Mouse (Mus musculus): Measurements from ENCODE around the gene Apof.

Gene Apof

GRCm38 (mm10) chr10:128268371-128268770, at the start of gene Apof:
TSS of gene Apof (plus strand) at chr10:128268671.
- DNase-seq (ENCODE audit: low spot score in 2 of 2) = no peak

- no peak for DNase-seq (ENCODE audit: low spot score in 2 of 2)
Observed at GRCm38 (mm10) chr10:128221533-128222286, 46.8 kb upstream of the Apof start.

GRCm38 (mm10) chr10:128225064-128225463, 43.4 kb upstream of the Apof start:
- no peak for DNase-seq (ENCODE audit: low spot score in 2 of 2)

GRCm38 (mm10) chr10:128225538-128225937, 42.9 kb upstream of the Apof start, which contains the start of gene Mip:
TSS of gene Mip (plus strand) at chr10:128225838.
- no peak for DNase-seq (ENCODE audit: low spot score in 2 of 2)

GRCm38 (mm10) chr10:128227592-128227991, 40.9 kb upstream of the Apof start:
- DNase-seq (ENCODE audit: low spot score in 2 of 2) = no peak

GRCm38 (mm10) chr10:128228009-128228408, 40.5 kb upstream of the Apof start:
- no peak for DNase-seq (ENCODE audit: low spot score in 2 of 2)

- DNase-seq (ENCODE audit: low spot score in 2 of 2) = no peak
Observed at GRCm38 (mm10) chr10:128230582-128230981, 37.9 kb upstream of the Apof start.

- no peak for DNase-seq (ENCODE audit: low spot score in 2 of 2)
Observed at GRCm38 (mm10) chr10:128231146-128231545, 37.3 kb upstream of the Apof start.

GRCm38 (mm10) chr10:128231697-128232419, 36.6 kb upstream of the Apof start, which contains the start of gene Timeless:
TSS of gene Timeless (plus strand) at chr10:128232065.
- DNase-seq (ENCODE audit: low spot score in 2 of 2) = peak; percentile 78 to 85

GRCm38 (mm10) chr10:128232420-128232985, 36.0 kb upstream of the Apof start:
- DNase-seq (ENCODE audit: low spot score in 2 of 2) = peak; percentile 63 to 64

- DNase-seq (ENCODE audit: low spot score in 2 of 2) = no peak
Observed at GRCm38 (mm10) chr10:128236321-128236720, 32.1 kb upstream of the Apof start.

- DNase-seq (ENCODE audit: low spot score in 2 of 2) = peak; percentile 17 to 25
Observed at GRCm38 (mm10) chr10:128237807-128238480, 30.5 kb upstream of the Apof start.

- no peak for DNase-seq (ENCODE audit: low spot score in 2 of 2)
Observed at GRCm38 (mm10) chr10:128239140-128239539, 29.3 kb upstream of the Apof start.

GRCm38 (mm10) chr10:128240131-128240530, 28.3 kb upstream of the Apof start:
- no peak for DNase-seq (ENCODE audit: low spot score in 2 of 2)

GRCm38 (mm10) chr10:128243252-128243651, 25.2 kb upstream of the Apof start:
- no peak for DNase-seq (ENCODE audit: low spot score in 2 of 2)

GRCm38 (mm10) chr10:128244121-128244520, 24.4 kb upstream of the Apof start:
- no peak for DNase-seq (ENCODE audit: low spot score in 2 of 2)

- DNase-seq (ENCODE audit: low spot score in 2 of 2) = no peak
Observed at GRCm38 (mm10) chr10:128247020-128247732, 21.3 kb upstream of the Apof start.

- DNase-seq (ENCODE audit: low spot score in 2 of 2) = no peak
Observed at GRCm38 (mm10) chr10:128250565-128250964, 17.9 kb upstream of the Apof start.

GRCm38 (mm10) chr10:128253677-128254255, 14.7 kb upstream of the Apof start, which contains the start of gene Apon:
TSS of gene Apon (plus strand) at chr10:128254096.
- DNase-seq (ENCODE audit: low spot score in 2 of 2) = no peak

GRCm38 (mm10) chr10:128255925-128256324, 12.5 kb upstream of the Apof start:
- no peak for DNase-seq (ENCODE audit: low spot score in 2 of 2)

GRCm38 (mm10) chr10:128256328-128256727, 12.1 kb upstream of the Apof start:
- DNase-seq (ENCODE audit: low spot score in 2 of 2) = peak in 1 of 2 experiments; percentile 25
